Mouse (Mus musculus): ENCODE measurements around the gene Tmem117. TPM values are rescaled to one million over a fixed set of nuclear protein-coding genes. Genes with fewer than 3 reads are reported as not detected.
A peak's percentile ranks its signal among the peaks of the same experiment; 100 is the strongest.

The Tmem117 gene
- total RNA-seq (2014; rRNA removed) (13.8 and 15.2 TPM in 2 replicates), polyA plus RNA-seq (2015; fragmentation: Nextera tagmentation; extraction: Ambion mirVana) (7.6 and 11.6 TPM in 2 replicates)

GRCm38 (mm10) chr15:94628830-94629601 lies at the start of gene Tmem117:
Gene Tmem117 (plus strand): TSS chr15:94629232.
- under 1% methylated on average over 89 of the region's 96 CpGs for WGBS
- Histone ChIP-seq H3K27ac (ENCODE audit: low read depth, low read length) (0 out of 2 replicates have a peak within 1 kb of the TSS, but pooled peaks have one; percentile 6), H3K9me3 (ENCODE audit: low read length) (no peaks in the 10 kb centered on the region), H3K4me2 (ENCODE audit: low read depth) (peak within 1 kb of the TSS; percentile 97), H3K27me3 (ENCODE audit: insufficient read depth, low read length) (0 out of 2 replicates have a peak, but pooled peaks cover 3% of the 10 kb centered on the region), H3K4me3 (ENCODE audit: low read depth, low read length) (peak within 1 kb of the TSS; percentile 68), H3K9ac (peak within 1 kb of the TSS; percentile 77), H3K4me1 (ENCODE audit: insufficient read depth) (no peaks in the 10 kb centered on the region), H3K36me3 (ENCODE audit: insufficient read depth) (no peaks in the 10 kb centered on the region)
- DNase-seq: no peak
- no peak for TF ChIP-seq CTCF (IDR thresholded peaks at IDR 0.05; ENCODE audit: low read depth)
- ATAC-seq: peak; percentile 86

GRCm38 (mm10) chr15:94582000-94582593 lies 46.9 kb upstream of the Tmem117 start:
- H3K36me3 ChIP-seq (ENCODE audit: insufficient read depth): peaks cover 56% of the 10 kb centered on the region

GRCm38 (mm10) chr15:94583153-94583552 lies 45.9 kb upstream of the Tmem117 start:
- 90% methylated on average over 10 of the region's 10 CpGs for WGBS
- no peak overlapping the region for H3K4me2 ChIP-seq (ENCODE audit: low read depth)
- no peaks in the 10 kb centered on the region for H3K9me3 ChIP-seq (ENCODE audit: low read length)
- H3K4me1 ChIP-seq (ENCODE audit: insufficient read depth): no peaks in the 10 kb centered on the region
- peaks cover 53% of the 10 kb centered on the region for H3K36me3 ChIP-seq (ENCODE audit: insufficient read depth)
- no peak overlapping the region for H3K9ac ChIP-seq
- no peaks in the 10 kb centered on the region for H3K27me3 ChIP-seq (ENCODE audit: insufficient read depth, low read length)
- TF ChIP-seq CTCF (IDR thresholded peaks at IDR 0.05; ENCODE audit: low read depth): no peak
- no peak overlapping the region for H3K4me3 ChIP-seq (ENCODE audit: low read depth, low read length)
- no peak for ATAC-seq
- H3K27ac ChIP-seq (ENCODE audit: low read depth, low read length): no peak overlapping the region
- no peak for DNase-seq

More at GRCm38 (mm10) chr15:94582000-94582593, 46.9 kb upstream of the Tmem117 start:
- Histone ChIP-seq H3K9ac (no peak overlapping the region), H3K9me3 (ENCODE audit: low read length) (no peaks in the 10 kb centered on the region), H3K4me3 (ENCODE audit: low read depth, low read length) (no peak overlapping the region), H3K27me3 (ENCODE audit: insufficient read depth, low read length) (no peaks in the 10 kb centered on the region), H3K27ac (ENCODE audit: low read depth, low read length) (no peak overlapping the region), H3K4me2 (ENCODE audit: low read depth) (no peak overlapping the region), H3K4me1 (ENCODE audit: insufficient read depth) (no peaks in the 10 kb centered on the region)
- no peak for DNase-seq
- TF ChIP-seq CTCF (IDR thresholded peaks at IDR 0.05; ENCODE audit: low read depth): no peak
- no peak for ATAC-seq
- 30% methylated on average over 7 of the region's 7 CpGs for WGBS

GRCm38 (mm10) chr15:94584738-94585137 lies 44.3 kb upstream of the Tmem117 start:
- Histone ChIP-seq H3K36me3 (ENCODE audit: insufficient read depth) (peaks cover 51% of the 10 kb centered on the region), H3K27me3 (ENCODE audit: insufficient read depth, low read length) (no peaks in the 10 kb centered on the region), H3K9ac (no peak overlapping the region), H3K9me3 (ENCODE audit: low read length) (no peaks in the 10 kb centered on the region), H3K27ac (ENCODE audit: low read depth, low read length) (no peak overlapping the region), H3K4me2 (ENCODE audit: low read depth) (no peak overlapping the region), H3K4me3 (ENCODE audit: low read depth, low read length) (no peak overlapping the region), H3K4me1 (ENCODE audit: insufficient read depth) (no peaks in the 10 kb centered on the region)
- WGBS: 87% methylated on average over 4 of the region's 4 CpGs
- TF ChIP-seq CTCF (IDR thresholded peaks at IDR 0.05; ENCODE audit: low read depth): peak; percentile 27; the same call in 1 of the 2 replicates
- ATAC-seq: no peak
- DNase-seq: no peak

GRCm38 (mm10) chr15:94587826-94588715 lies 41.0 kb upstream of the Tmem117 start:
- 87% methylated on average over 9 of the region's 9 CpGs for WGBS
- H3K36me3 ChIP-seq (ENCODE audit: insufficient read depth): peaks cover 24% of the 10 kb centered on the region
- H3K4me2 ChIP-seq (ENCODE audit: low read depth): 0 out of 2 replicates have a peak overlapping the region, but pooled peaks have one; percentile 62
- H3K27ac ChIP-seq (ENCODE audit: low read depth, low read length): no peak overlapping the region
- no peaks in the 10 kb centered on the region for H3K4me1 ChIP-seq (ENCODE audit: insufficient read depth)
- H3K9me3 ChIP-seq (ENCODE audit: low read length): no peaks in the 10 kb centered on the region
- no peak overlapping the region for H3K4me3 ChIP-seq (ENCODE audit: low read depth, low read length)
- no peak overlapping the region for H3K9ac ChIP-seq
- DNase-seq: no peak
- H3K27me3 ChIP-seq (ENCODE audit: insufficient read depth, low read length): no peaks in the 10 kb centered on the region
- TF ChIP-seq CTCF (IDR thresholded peaks at IDR 0.05; ENCODE audit: low read depth): no peak
- no peak for ATAC-seq

- peak; percentile 62 for TF ChIP-seq CTCF (IDR thresholded peaks at IDR 0.05; ENCODE audit: low read depth)
- Histone ChIP-seq H3K4me3 (ENCODE audit: low read depth, low read length) (peak within 1 kb of the TSS; percentile 95), H3K9me3 (ENCODE audit: low read length) (no peaks in the 10 kb centered on the region), H3K36me3 (ENCODE audit: insufficient read depth) (peaks cover 10% of the 10 kb centered on the region), H3K4me1 (ENCODE audit: insufficient read depth) (no peaks in the 10 kb centered on the region), H3K4me2 (ENCODE audit: low read depth) (peak within 1 kb of the TSS; percentile 62), H3K27ac (ENCODE audit: low read depth, low read length) (peak within 1 kb of the TSS; percentile 92), H3K9ac (peak within 1 kb of the TSS; percentile 75), H3K27me3 (ENCODE audit: insufficient read depth, low read length) (no peaks in the 10 kb centered on the region; the same call in 1 of the 2 replicates)
- peak; percentile 98 for DNase-seq
- ATAC-seq: peak; percentile 99
- WGBS: under 1% methylated on average over 65 of the region's 70 CpGs
These were observed 39.6 kb upstream of the Tmem117 start, which contains the start of gene Twf1 for GRCm38 (mm10) chr15:94589219-94590075. Gene Twf1 (minus strand): TSS chr15:94589889.

Measured in forebrain, postnatal 0 days (tissue).